Mouse (Mus musculus) pancreas, adult 10 weeks (tissue): ENCODE results near the gene Olfr366. TPM values are rescaled to one million over a fixed set of nuclear protein-coding genes. Genes with fewer than 3 reads are reported as not detected.

Source experiments
- polyA plus RNA-seq: library from polyadenylated mRNA; stranded (reverse); fragments of 350-450 nt; fragmentation: Illumina TruSeq; extraction: RNeasy Lipid Tissue Mini Kit (QIAGEN cat#74804); gene quantifications from one replicate; pipeline ENCODE4 v1.2.3, GENCODE M21; 2015; ENCODE audit warnings: low read depth, low replicate concordance; ENCODE audit not compliant: insufficient read depth

Olfr366 gene
- not detected for polyA plus RNA-seq

DNA sequence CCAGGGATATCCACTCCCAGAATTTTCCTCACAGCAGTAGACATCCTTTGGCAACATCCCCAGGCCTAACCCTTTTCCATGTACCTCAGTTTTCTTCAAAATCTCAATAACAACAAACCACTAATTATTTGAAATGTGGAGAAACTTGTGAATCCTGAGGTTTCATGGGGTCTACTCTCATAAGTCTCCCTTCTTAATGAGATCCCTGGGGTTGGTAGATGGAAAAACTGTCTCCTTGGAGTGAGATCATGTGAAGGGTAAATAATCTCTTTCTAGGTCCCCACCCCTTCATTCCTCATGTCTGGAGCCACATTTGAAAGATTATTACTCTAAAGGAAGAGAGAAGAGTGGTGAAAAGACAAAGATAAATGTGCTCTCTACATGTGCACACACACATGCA is at the start of gene Olfr366:
Olfr366 (plus strand) TSS at position 301 of the 400 bp plus-strand sequence.

DNA sequence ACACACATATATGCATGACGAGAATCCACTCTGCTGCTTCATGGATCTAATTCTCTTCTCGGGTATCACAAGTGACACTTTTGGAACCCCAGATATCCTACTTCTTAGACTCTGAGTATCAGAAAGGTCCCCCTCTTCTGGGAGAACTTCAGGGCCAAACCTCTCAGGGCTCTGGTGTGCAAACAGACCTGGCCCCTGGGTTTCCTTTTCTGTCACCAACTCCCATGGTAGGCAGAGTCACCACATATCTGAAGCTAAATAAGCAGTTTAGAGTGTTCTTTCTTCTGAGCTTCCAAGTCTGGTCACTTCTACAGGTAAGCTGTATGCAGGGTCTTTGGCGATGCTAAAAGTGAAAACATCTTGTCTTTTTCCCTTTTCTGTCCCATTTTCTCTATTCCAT is 23.5 kb upstream of the Olfr366 start, which contains the start of gene Olfr365:
Olfr365 (plus strand) TSS at position 301 of the 400 bp plus-strand sequence.

Other genes starting within 250 kb of the Olfr366 start
- gene Olfr357, start 217.7 kb upstream of the Olfr366 start, polyA plus RNA-seq = not detected
- not detected for gene Olfr358, start 202.2 kb upstream of the Olfr366 start, polyA plus RNA-seq
- gene Olfr360, start 145.8 kb upstream of the Olfr366 start, polyA plus RNA-seq = not detected
- not detected for gene Olfr361, start 122.3 kb upstream of the Olfr366 start, polyA plus RNA-seq
- not detected for gene Olfr362, start 93.7 kb upstream of the Olfr366 start, polyA plus RNA-seq
- not detected for gene Olfr364-ps1, start 72.3 kb upstream of the Olfr366 start, polyA plus RNA-seq
- not detected for gene Olfr365, start 23.4 kb upstream of the Olfr366 start, polyA plus RNA-seq
- not detected for gene Olfr368, start 114.9 kb downstream of the Olfr366 start, polyA plus RNA-seq
- 4.9 TPM for gene Pdcl, start 147.8 kb downstream of the Olfr366 start, polyA plus RNA-seq
- gene Rc3h2, start 211.3 kb downstream of the Olfr366 start, polyA plus RNA-seq = 5.2 TPM
- gene Zbtb26, start 231.6 kb downstream of the Olfr366 start, polyA plus RNA-seq = 0.87 TPM
- 2.0 TPM for gene Zbtb6, start 231.6 kb downstream of the Olfr366 start, polyA plus RNA-seq
- 8.5 TPM for gene Rabgap1, start 231.7 kb downstream of the Olfr366 start, polyA plus RNA-seq